Mouse (Mus musculus): Measurements from ENCODE around the gene Hivep3.
A peak's percentile ranks its signal among the peaks of the same experiment; 100 is the strongest.

Hivep3 gene

GRCm38 (mm10) chr4:119815133-119815792 is 81.7 kb downstream of the Hivep3 start:
- ATAC-seq (ENCODE audit: low TSS enrichment), result peak; percentile 8; the same call in 1 of the 2 replicates

GRCm38 (mm10) chr4:119815793-119816161 is 82.2 kb downstream of the Hivep3 start:
- no peak for ATAC-seq (ENCODE audit: low TSS enrichment)

GRCm38 (mm10) chr4:119816620-119817356 is 83.2 kb downstream of the Hivep3 start:
- ATAC-seq (ENCODE audit: low TSS enrichment), result no peak

GRCm38 (mm10) chr4:119825956-119826355 is 92.4 kb downstream of the Hivep3 start:
- no peak for ATAC-seq (ENCODE audit: low TSS enrichment)

GRCm38 (mm10) chr4:119828386-119828785 is 94.8 kb downstream of the Hivep3 start:
- no peak for ATAC-seq (ENCODE audit: low TSS enrichment)

- ATAC-seq (ENCODE audit: low TSS enrichment), result no peak
Observed at GRCm38 (mm10) chr4:119828996-119829395, 95.4 kb downstream of the Hivep3 start.

- ATAC-seq (ENCODE audit: low TSS enrichment), result no peak
Observed at GRCm38 (mm10) chr4:119833333-119833732, 99.7 kb downstream of the Hivep3 start.

- ATAC-seq (ENCODE audit: low TSS enrichment), result no peak
Observed at GRCm38 (mm10) chr4:119833884-119834283, 100.3 kb downstream of the Hivep3 start.

- ATAC-seq (ENCODE audit: low TSS enrichment), result no peak
Observed at GRCm38 (mm10) chr4:119836181-119836580, 102.6 kb downstream of the Hivep3 start.

- ATAC-seq (ENCODE audit: low TSS enrichment), result peak; percentile 66; the same call in 1 of the 2 replicates
Observed at GRCm38 (mm10) chr4:119837505-119838065, 104.0 kb downstream of the Hivep3 start.

- no peak for ATAC-seq (ENCODE audit: low TSS enrichment)
Observed at GRCm38 (mm10) chr4:119838308-119838707, 104.7 kb downstream of the Hivep3 start.

GRCm38 (mm10) chr4:119843294-119843693 is 109.7 kb downstream of the Hivep3 start:
- no peak for ATAC-seq (ENCODE audit: low TSS enrichment)

- ATAC-seq (ENCODE audit: low TSS enrichment), result no peak
Observed at GRCm38 (mm10) chr4:119844267-119844666, 110.7 kb downstream of the Hivep3 start.

GRCm38 (mm10) chr4:119845596-119846161 is 112.1 kb downstream of the Hivep3 start:
- ATAC-seq (ENCODE audit: low TSS enrichment), result no peak

GRCm38 (mm10) chr4:119852483-119852882 is 118.9 kb downstream of the Hivep3 start:
- ATAC-seq (ENCODE audit: low TSS enrichment), result no peak

- ATAC-seq (ENCODE audit: low TSS enrichment), result no peak
Observed at GRCm38 (mm10) chr4:119854307-119855144, 120.9 kb downstream of the Hivep3 start.

- no peak for ATAC-seq (ENCODE audit: low TSS enrichment)
Observed at GRCm38 (mm10) chr4:119859454-119859853, 125.9 kb downstream of the Hivep3 start.

GRCm38 (mm10) chr4:119861001-119861400 is 127.4 kb downstream of the Hivep3 start:
- ATAC-seq (ENCODE audit: low TSS enrichment), result no peak

- ATAC-seq (ENCODE audit: low TSS enrichment), result no peak
Observed at GRCm38 (mm10) chr4:119865827-119866455, 132.4 kb downstream of the Hivep3 start.

GRCm38 (mm10) chr4:119867132-119867531 is 133.5 kb downstream of the Hivep3 start:
- no peak for ATAC-seq (ENCODE audit: low TSS enrichment)

- no peak for ATAC-seq (ENCODE audit: low TSS enrichment)
Observed at GRCm38 (mm10) chr4:119870411-119870810, 136.8 kb downstream of the Hivep3 start.

All from frontal cortex, adult (tissue).